Mouse (Mus musculus): Measurements from ENCODE around the gene Vmn1r214.
A peak's percentile ranks its signal among the peaks of the same experiment; 100 is the strongest.

The Vmn1r214 gene

DNA sequence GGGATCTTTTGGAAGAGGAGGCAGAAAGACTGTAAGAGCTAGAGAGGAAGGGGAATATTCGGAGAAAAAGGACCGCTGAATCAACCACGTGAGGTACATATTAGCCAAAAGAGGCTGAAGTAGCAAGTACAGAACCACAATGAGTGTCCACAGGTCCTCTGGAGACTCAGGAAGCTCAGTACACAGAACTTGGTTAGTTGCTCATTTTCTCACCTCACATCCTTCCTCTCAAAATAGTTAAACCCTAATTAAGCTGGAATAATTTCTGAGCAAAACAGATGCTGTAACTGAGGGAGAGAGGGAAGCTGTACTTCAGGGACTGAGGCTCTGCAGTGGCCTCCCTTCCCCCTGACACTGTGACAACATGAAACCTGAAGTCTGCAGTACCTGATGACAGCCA, at the start of gene Vmn1r214:
Gene Vmn1r214, plus strand, starts transcription at position 301 of the 400 bp plus-strand sequence.
- DNase-seq (ENCODE audit: low spot score): no peak

GRCm38 (mm10) chr13:22990214-22990891, 39.9 kb upstream of the Vmn1r214 start:
- DNase-seq (ENCODE audit: low spot score): no peak

DNA sequence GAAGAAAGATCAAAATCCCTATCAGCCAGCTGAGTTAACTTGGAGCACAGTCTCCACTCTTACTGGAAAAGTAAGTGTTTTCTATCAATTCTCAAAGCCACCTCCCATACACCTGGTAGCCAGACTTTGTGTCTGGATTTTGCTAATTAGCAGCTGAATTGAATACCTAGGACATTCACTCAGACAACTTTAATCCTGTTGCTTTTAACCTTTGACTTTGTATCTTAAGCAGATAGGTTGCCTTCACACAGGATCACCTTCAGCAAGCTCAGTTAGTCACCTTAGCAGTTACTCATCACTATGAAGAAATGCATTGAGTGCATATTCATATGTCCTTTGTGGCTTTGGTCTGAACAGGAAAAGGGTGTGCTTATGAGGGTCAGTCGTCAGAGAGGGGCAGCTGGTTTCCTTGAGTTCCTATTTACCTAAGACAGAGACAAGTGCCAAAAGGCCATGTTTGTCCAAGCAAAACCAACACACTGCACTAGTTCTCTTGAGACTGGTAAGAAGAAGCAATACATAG, 38.0 kb upstream of the Vmn1r214 start:
- DNase-seq (ENCODE audit: low spot score): peak; percentile 7

DNA sequence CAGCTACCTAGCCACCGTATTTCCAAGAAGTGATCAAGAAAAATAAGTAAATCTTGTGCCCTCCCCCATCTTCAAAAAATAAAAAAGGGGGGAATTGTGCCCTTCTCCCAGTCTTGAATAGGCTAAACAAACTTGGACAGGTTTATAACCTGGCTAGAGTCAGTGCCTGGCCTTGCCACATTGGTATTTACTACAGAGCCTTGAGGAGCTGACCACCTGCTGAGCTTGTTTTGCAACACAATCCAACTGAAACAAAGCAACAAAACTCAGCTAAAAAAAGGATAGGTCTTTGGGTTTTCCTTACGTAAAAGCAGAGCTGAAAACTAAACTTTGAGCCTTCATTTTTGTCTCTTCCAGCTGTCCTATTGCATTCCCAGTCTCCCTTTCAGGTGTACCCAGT, 37.5 kb upstream of the Vmn1r214 start:
- no peak for DNase-seq (ENCODE audit: low spot score)

DNA sequence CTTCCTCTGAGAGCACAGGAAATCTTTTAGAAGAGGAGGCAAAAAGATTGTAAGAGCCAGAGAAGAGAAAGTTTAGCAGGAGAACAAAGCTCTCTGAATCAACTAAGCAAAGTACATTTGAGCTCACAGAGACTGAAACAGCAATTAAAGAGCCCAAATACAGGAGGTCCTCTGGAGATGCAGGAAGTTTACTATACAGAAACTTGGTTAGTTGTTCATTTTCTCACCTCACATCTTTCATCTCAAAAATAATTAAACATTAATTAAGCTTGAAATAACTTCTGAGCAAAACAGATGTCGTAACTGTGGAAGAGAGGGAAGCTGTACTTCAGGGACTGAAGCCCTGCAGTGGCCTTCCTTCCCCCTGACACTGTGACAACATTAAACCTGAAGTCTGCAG, 22.9 kb upstream of the Vmn1r214 start, which contains the start of gene Vmn1r213:
Gene Vmn1r213, plus strand, starts transcription at position 301 of the 400 bp plus-strand sequence.
- no peak for DNase-seq (ENCODE audit: low spot score)

GRCm38 (mm10) chr13:23018158-23018557, 12.1 kb upstream of the Vmn1r214 start:
- no peak for DNase-seq (ENCODE audit: low spot score)

DNA sequence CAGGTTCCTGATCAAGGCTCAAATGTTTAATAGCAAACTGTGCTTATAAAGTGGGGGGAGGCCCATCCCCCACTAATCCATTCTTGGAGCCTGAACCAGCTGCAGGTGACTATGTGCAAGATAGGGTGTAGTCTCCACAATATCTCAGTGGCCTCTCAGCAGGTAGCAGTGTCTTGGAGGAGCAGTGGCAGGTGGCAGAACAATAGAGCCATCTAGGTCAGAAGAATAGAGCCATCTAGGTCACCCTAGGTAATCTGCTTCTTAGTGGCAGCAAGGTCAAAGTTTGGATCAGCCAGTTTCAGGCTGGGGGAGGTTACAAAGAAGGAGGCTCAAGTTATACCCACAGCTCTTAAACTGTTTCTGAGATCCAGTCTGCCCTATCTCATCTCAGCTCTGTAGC, 5.4 kb upstream of the Vmn1r214 start:
- DNase-seq (ENCODE audit: low spot score): no peak

GRCm38 (mm10) chr13:23057778-23058177, 27.6 kb downstream of the Vmn1r214 start:
- DNase-seq (ENCODE audit: low spot score): no peak

DNA sequence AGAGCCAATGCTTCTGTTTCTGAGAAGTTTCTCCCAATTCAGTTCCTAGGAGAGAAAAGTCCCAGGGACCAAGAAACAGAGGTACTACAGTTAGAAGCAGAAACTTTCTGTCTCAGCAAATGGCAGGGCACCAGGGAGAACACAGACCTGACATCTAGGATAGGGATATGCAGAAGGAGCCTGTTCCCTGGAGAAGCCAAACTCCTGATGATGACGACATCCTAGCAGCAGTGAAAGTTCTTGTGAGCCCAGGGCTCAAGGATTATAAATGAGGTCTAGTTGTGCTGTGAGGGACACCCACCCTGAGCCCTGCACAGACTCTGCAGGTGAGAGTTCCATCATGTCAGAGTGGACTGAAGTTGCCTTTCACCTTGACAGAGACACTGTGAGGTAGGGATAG, 37.5 kb downstream of the Vmn1r214 start, which contains the start of gene Vmn1r215:
Gene Vmn1r215, plus strand, starts transcription at position 301 of the 400 bp plus-strand sequence.
- no peak for DNase-seq (ENCODE audit: low spot score)

DNA sequence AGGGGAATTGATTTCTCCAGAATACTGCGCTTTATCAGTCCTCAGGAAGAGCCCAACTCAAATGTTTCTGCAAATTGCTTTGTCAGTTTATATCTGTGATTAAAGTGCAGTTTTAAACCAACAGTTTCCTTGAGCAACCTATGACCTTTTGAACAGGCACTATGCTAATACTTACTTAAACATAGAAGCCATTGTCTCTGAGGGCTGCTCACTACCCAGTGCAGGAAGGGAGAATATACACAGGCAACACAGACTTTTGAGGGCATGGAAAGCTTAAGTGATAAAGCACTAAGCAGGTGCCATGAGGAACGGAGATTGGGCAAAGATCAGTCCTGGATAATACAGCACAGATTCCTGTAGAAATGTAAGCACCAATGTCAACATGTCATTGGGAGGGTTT, 39.1 kb downstream of the Vmn1r214 start:
- no peak for DNase-seq (ENCODE audit: low spot score)

Measured in yolk sac, embryonic 10.5 days (tissue).